Mouse (Mus musculus) heart, adult 2 months (tissue): ENCODE data around the gene Atp5g2.

Experiments
- CTCF ChIP-seq: fragments of 200-600 bp; IDR thresholded peaks from 2 replicates; pipeline ENCODE4 v1.8.1; 2022; ENCODE audit warnings: antibody characterized with exemption, mild to moderate bottlenecking, moderate library complexity
- EP300 ChIP-seq: fragments of 200-500 bp; IDR thresholded peaks from 2 replicates; pipeline ENCODE4 v1.6.1; 2011; ENCODE audit warnings: low read depth, low read length, control low read depth; ENCODE audit not compliant: insufficient read depth
- POLR2A ChIP-seq: fragments of 200-500 bp; IDR thresholded peaks from 2 replicates; pipeline ENCODE4 v1.6.1; 2011; ENCODE audit warnings: mild to moderate bottlenecking, low read depth, low read length, control low read depth; ENCODE audit not compliant: insufficient read depth

- no peak for TF ChIP-seq CTCF
- TF ChIP-seq POLR2A = no peak
- no peak for TF ChIP-seq EP300
These were observed 57.9 kb downstream of the Atp5g2 start for GRCm38 (mm10) chr15:102614224-102614623.
